Mouse (Mus musculus) liver, embryonic 14.5 days (tissue): ENCODE measurements around the gene Gpm6b. TPM values are rescaled to one million over a fixed set of nuclear protein-coding genes. Genes with fewer than 3 reads are reported as not detected.

ENCODE experiments used
- ATAC-seq: fragments of 200-750 bp; cut with Nextera tagmentation; 2 replicates; pipeline ENCODE4 v1.8.0; 2017; ENCODE audit warnings: moderate number of reproducible peaks, mild to moderate bottlenecking, moderate library complexity; ENCODE audit not compliant: insufficient read depth
- DNase-seq, 3 experiments: peaks; one replicate each; pipeline ENCODE4 v3.0.0-alpha.2; 2012 to 2013; ENCODE audit warnings: low read depth in 3 of 3, low spot score in 3 of 3
- H3K27ac ChIP-seq: fragments of 300-500 bp; sonication (generic); 2 replicates; pipeline ENCODE4 v1.5.1; 2014; ENCODE audit warnings: moderate library complexity, mild to moderate bottlenecking, control low read depth, inconsistent platforms
- H3K27me3 ChIP-seq: fragments of 300-500 bp; sonication (generic); 2 replicates; pipeline ENCODE4 v1.6.1; 2014; ENCODE audit warnings: mild to moderate bottlenecking, low read length, moderate library complexity; ENCODE audit not compliant: control insufficient read depth, insufficient read depth
- H3K36me3 ChIP-seq: fragments of 300-500 bp; sonication (generic); replicated peaks from 2 replicates; pipeline ENCODE4 v1.6.1; 2014; ENCODE audit warnings: low read depth; ENCODE audit not compliant: control insufficient read depth, insufficient read depth
- H3K4me1 ChIP-seq, 2 experiments: fragments of 200-500 bp in 1 of 2; fragments of 300-500 bp in 1 of 2; sonication (generic) in 1 of 2; replicated peaks; 2 replicates each; pipeline ENCODE4 v1.6.1; 2012 to 2014; ENCODE audit warnings: antibody characterized with exemption in 1 of 2, inconsistent platforms in 1 of 2, low read length in 1 of 2; ENCODE audit not compliant: control insufficient read depth in 2 of 2, insufficient read depth in 2 of 2
- H3K4me2 ChIP-seq: fragments of 300-500 bp; sonication (generic); 2 replicates; pipeline ENCODE4 v1.6.1; 2014; ENCODE audit warnings: low read depth, mild to moderate bottlenecking, control low read depth, moderate library complexity
- H3K4me3 ChIP-seq, 2 experiments: fragments of 200-500 bp in 1 of 2; fragments of 300-500 bp in 1 of 2; sonication (generic) in 1 of 2; 2 replicates each; pipeline ENCODE4 v1.5.1; 2012 to 2014; ENCODE audit warnings: low read depth in 2 of 2, low read length in 2 of 2, mild to moderate bottlenecking in 2 of 2, control low read depth in 1 of 2, inconsistent platforms in 1 of 2, moderate library complexity in 1 of 2; ENCODE audit not compliant: insufficient read depth in 1 of 2
- H3K9ac ChIP-seq: fragments of 300-500 bp; sonication (generic); replicated peaks from 2 replicates; pipeline ENCODE4 v1.6.1; 2014; ENCODE audit warnings: mild to moderate bottlenecking, control low read depth, moderate library complexity
- H3K9me3 ChIP-seq: fragments of 300-500 bp; sonication (generic); 2 replicates; pipeline ENCODE4 v1.6.1; 2016; ENCODE audit warnings: low read length, mixed read lengths; ENCODE audit not compliant: control insufficient read depth
- CTCF ChIP-seq: IDR thresholded peaks from 2 replicates; pipeline ENCODE4 v1.5.1; 2016; ENCODE audit warnings: antibody characterized with exemption, low read depth, control low read depth
- EP300 ChIP-seq: IDR thresholded peaks from 2 replicates; pipeline ENCODE4 v1.6.1; 2016; ENCODE audit warnings: antibody characterized with exemption, low read depth
- WGBS: fragments of 180-500 bp; shearing (Covaris S2); extraction: QIAGEN DNeasy Blood & Tissue Kit; methylation state at CpG from one replicate; pipeline ENCODE4 v1.1.7; 2014; ENCODE audit not compliant: insufficient replicate concordance; 5-methylcytosine and 5-hydroxymethylcytosine counted together
- polyA plus RNA-seq, 2 experiments: library from polyadenylated mRNA; depleted of rRNA in 1 of 2; stranded (reverse) in 1 of 2; unstranded in 1 of 2; fragments of >200 nt; fragmentation: Nextera tagmentation in 1 of 2; extraction: Ambion mirVana in 1 of 2; gene quantifications; 2 replicates each; pipeline versions ENCODE4 v1.2.1 to v1.2.3; 2012 to 2014

Gpm6b gene
- polyA plus RNA-seq, 2 experiments, result 1.1 to 1.5 TPM

DNA sequence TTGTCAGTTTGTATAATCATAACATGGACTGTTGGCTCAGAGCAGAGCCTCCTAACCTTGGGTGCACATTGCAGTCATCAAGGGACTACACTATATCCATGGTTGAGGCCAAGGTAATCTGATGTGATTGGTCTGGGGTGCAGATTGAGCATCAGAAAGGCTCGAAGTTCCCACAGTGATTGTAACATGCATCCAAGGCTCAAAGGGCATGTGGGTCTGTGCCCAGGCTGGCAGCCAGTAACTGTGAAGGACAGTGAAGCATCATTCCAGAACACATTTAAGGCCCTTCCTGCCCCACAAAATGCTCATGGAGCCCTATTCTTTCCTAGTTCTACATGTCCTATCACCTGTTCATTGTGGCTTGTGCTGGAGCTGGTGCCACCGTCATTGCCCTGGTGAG is 144.9 kb downstream of the Gpm6b start:
- ATAC-seq (no peak), DNase-seq (no peak)
- Histone ChIP-seq H3K4me3 (no peak overlapping the region), H3K4me1 (no peaks in the 10 kb centered on the region), H3K9ac (no peak overlapping the region), H3K27ac (no peak overlapping the region), H3K4me2 (no peak overlapping the region), H3K9me3 (no peaks in the 10 kb centered on the region), H3K36me3 (no peaks in the 10 kb centered on the region), H3K27me3 (no peaks in the 10 kb centered on the region)
- no peak for TF ChIP-seq EP300
- TF ChIP-seq CTCF, result no peak
- 56% methylated on average over 2 of the region's 2 CpGs for WGBS

DNA sequence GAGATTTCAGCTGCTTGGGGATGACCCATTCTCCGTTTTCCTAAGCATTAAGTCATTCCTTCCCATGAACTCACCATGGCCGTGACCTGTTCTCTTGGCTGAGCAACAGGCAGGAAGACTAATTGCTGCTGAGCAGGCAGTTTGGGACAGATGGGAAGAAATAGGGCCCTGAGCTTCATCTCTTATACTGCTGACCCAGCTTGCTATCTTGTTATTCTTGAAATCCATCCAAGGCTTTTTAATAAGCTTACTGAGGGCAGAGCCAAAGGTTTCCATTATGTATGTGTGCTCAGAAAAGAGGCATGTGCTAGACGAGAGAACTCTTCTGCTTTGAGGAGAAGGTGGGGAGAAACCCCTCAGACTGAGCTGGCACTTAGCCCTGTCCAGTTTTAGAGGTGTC is 146.2 kb downstream of the Gpm6b start:
- Histone ChIP-seq H3K9ac (no peak overlapping the region), H3K36me3 (no peaks in the 10 kb centered on the region), H3K27ac (no peak overlapping the region), H3K4me3 (no peak overlapping the region), H3K4me2 (no peak overlapping the region), H3K27me3 (no peaks in the 10 kb centered on the region), H3K4me1 (no peaks in the 10 kb centered on the region), H3K9me3 (no peaks in the 10 kb centered on the region)
- WGBS, result 50% methylated on average over 3 of the region's 3 CpGs
- ATAC-seq (peak; percentile 18; the same call in 1 of the 2 replicates), DNase-seq (no peak)
- TF ChIP-seq CTCF, result no peak
- TF ChIP-seq EP300, result no peak

DNA sequence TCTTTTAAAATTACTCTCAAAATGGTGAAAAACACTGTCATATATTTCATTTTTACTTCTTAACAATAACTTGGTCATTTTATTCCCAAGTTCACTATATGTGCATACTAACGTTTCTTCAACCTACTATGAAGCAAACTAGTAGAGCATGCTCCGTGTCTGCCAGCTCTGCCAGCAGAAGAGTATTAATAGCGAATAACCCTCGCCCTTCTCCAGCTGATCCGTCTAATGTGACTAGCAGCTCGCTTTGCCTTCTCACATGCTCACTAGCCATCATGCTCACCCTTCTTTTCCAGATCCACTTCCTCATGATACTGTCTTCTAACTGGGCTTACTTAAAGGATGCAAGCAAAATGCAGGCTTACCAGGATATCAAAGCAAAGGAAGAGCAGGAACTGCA is 147.9 kb downstream of the Gpm6b start:
- no peaks in the 10 kb centered on the region for H3K4me1 ChIP-seq
- H3K36me3 ChIP-seq, result no peaks in the 10 kb centered on the region
- no peak overlapping the region for H3K4me2 ChIP-seq
- ATAC-seq, result no peak
- TF ChIP-seq EP300, result no peak
- TF ChIP-seq CTCF, result no peak
- WGBS, result 72% methylated on average over 6 of the region's 6 CpGs
- DNase-seq, result no peak
- no peak overlapping the region for H3K9ac ChIP-seq
- no peaks in the 10 kb centered on the region for H3K9me3 ChIP-seq
- no peak overlapping the region for H3K4me3 ChIP-seq
- no peaks in the 10 kb centered on the region for H3K27me3 ChIP-seq
- no peak overlapping the region for H3K27ac ChIP-seq

- Histone ChIP-seq H3K4me2 (no peak overlapping the region), H3K4me1 (no peaks in the 10 kb centered on the region), H3K27ac (no peak overlapping the region), H3K4me3 (no peak overlapping the region), H3K27me3 (no peaks in the 10 kb centered on the region), H3K9me3 (no peaks in the 10 kb centered on the region), H3K36me3 (no peaks in the 10 kb centered on the region), H3K9ac (no peak overlapping the region)
- DNase-seq, result no peak
- TF ChIP-seq CTCF, result peak; percentile 43
- TF ChIP-seq EP300, result no peak
- no peak for ATAC-seq
- WGBS, result 46% methylated on average over 1 of the region's 1 CpGs
These were observed 155.0 kb downstream of the Gpm6b start for GRCm38 (mm10) chrX:166393753-166394152.

- no peak for DNase-seq
- peak; percentile 75 for ATAC-seq
These were observed 169.2 kb downstream of the Gpm6b start for GRCm38 (mm10) chrX:166407865-166408264.

More at GRCm38 (mm10) chrX:166407865-166408264, 169.2 kb downstream of the Gpm6b start:
- no peaks in the 10 kb centered on the region for H3K4me1 ChIP-seq
- H3K4me3 ChIP-seq, result no peak overlapping the region
- H3K9me3 ChIP-seq, result no peaks in the 10 kb centered on the region
- H3K27ac ChIP-seq, result no peak overlapping the region
- no peak overlapping the region for H3K4me2 ChIP-seq
- no peaks in the 10 kb centered on the region for H3K27me3 ChIP-seq
- H3K9ac ChIP-seq, result no peak overlapping the region
- TF ChIP-seq EP300 (no peak), CTCF (no peak)
- H3K36me3 ChIP-seq, result no peaks in the 10 kb centered on the region
